Mouse (Mus musculus) heart, embryonic 14.5 days (tissue): Measurements from ENCODE around the gene Rab11fip3. TPM values are rescaled to one million over a fixed set of nuclear protein-coding genes. Genes with fewer than 3 reads are reported as not detected.

Experiments used
- ATAC-seq: fragments of 200-750 bp; cut with Nextera tagmentation; 2 replicates; pipeline ENCODE4 v1.8.0; 2017; ENCODE audit warnings: low read depth, moderate TSS enrichment; ENCODE audit not compliant: insufficient number of reproducible peaks, insufficient read depth, low FRiP score
- H3K27ac ChIP-seq, 2 experiments: fragments of 200-500 bp in 1 of 2; fragments of 300-500 bp in 1 of 2; sonication (generic) in 1 of 2; replicated peaks in 1 of 2; 2 replicates each; pipeline ENCODE4 v1.5.1; 2012 to 2014; ENCODE audit warnings: low read depth in 2 of 2, low read length in 2 of 2, control low read depth in 1 of 2, mild to moderate bottlenecking in 1 of 2, mixed read lengths in 1 of 2; ENCODE audit not compliant: control insufficient read depth in 1 of 2, insufficient read depth in 1 of 2
- H3K27me3 ChIP-seq: fragments of 300-500 bp; sonication (generic); 2 replicates; pipeline ENCODE4 v1.6.1; 2014; ENCODE audit warnings: mild to moderate bottlenecking, low read length, control low read depth; ENCODE audit not compliant: control insufficient read depth, insufficient read depth
- H3K36me3 ChIP-seq: fragments of 300-500 bp; sonication (generic); 2 replicates; pipeline ENCODE4 v1.6.1; 2014; ENCODE audit warnings: mild to moderate bottlenecking, control low read depth, low read length, mixed read lengths; ENCODE audit not compliant: control insufficient read depth, insufficient read depth
- H3K4me1 ChIP-seq, 2 experiments: fragments of 200-500 bp in 1 of 2; fragments of 300-500 bp in 1 of 2; sonication (generic) in 1 of 2; 2 replicates each; pipeline ENCODE4 v1.6.1; 2012 to 2014; ENCODE audit warnings: low read length in 2 of 2, control low read depth in 1 of 2, mixed read lengths in 1 of 2; ENCODE audit not compliant: control insufficient read depth in 2 of 2, insufficient read depth in 2 of 2
- H3K4me2 ChIP-seq: fragments of 300-500 bp; sonication (generic); 2 replicates; pipeline ENCODE4 v1.6.1; 2014; ENCODE audit warnings: mild to moderate bottlenecking, low read length
- H3K4me3 ChIP-seq, 2 experiments: fragments of 200-500 bp in 1 of 2; fragments of 300-500 bp in 1 of 2; sonication (generic) in 1 of 2; 2 replicates each; pipeline ENCODE4 v1.5.1; 2012 to 2014; ENCODE audit warnings: low read length in 2 of 2, mild to moderate bottlenecking in 2 of 2, control low read depth in 1 of 2, low read depth in 1 of 2, moderate library complexity in 1 of 2; ENCODE audit not compliant: control insufficient read depth in 1 of 2, insufficient read depth in 1 of 2
- H3K9ac ChIP-seq: fragments of 300-500 bp; sonication (generic); 2 replicates; pipeline ENCODE4 v1.6.1; 2014; ENCODE audit warnings: mild to moderate bottlenecking, low read length
- H3K9me3 ChIP-seq: fragments of 300-500 bp; sonication (generic); 2 replicates; pipeline ENCODE4 v1.6.1; 2016; ENCODE audit warnings: low read length, control low read depth; ENCODE audit not compliant: control insufficient read depth
- WGBS: fragments of 180-500 bp; shearing (Covaris S2); extraction: QIAGEN DNeasy Blood & Tissue Kit; methylation state at CpG from one replicate; pipeline ENCODE4 v1.1.7; 2014; 5-methylcytosine and 5-hydroxymethylcytosine counted together
- polyA plus RNA-seq: library from polyadenylated mRNA; unstranded; fragments of >200 nt; fragmentation: Nextera tagmentation; extraction: Ambion mirVana; gene quantifications from 2 replicates; pipeline ENCODE4 v1.2.1, GENCODE M21; 2014

Gene Rab11fip3
- polyA plus RNA-seq, 1 experiment from 2014 or later: 12.8 TPM

GRCm38 (mm10) chr17:25954671-25955070 lies 114.7 kb downstream of the Rab11fip3 start:
- ATAC-seq: no peak
- Histone ChIP-seq H3K9me3 (no peaks in the 10 kb centered on the region), H3K36me3 (peaks cover 23% of the 10 kb centered on the region), H3K4me1 (peaks cover 5 to 13% of the 10 kb centered on the region in 2 experiments; a peak in 3 of 4 replicates), H3K4me3 (no peak overlapping the region), H3K9ac (no peak overlapping the region), H3K4me2 (no peak overlapping the region), H3K27me3 (peaks cover 44% of the 10 kb centered on the region), H3K27ac (no peak overlapping the region)
- whole genome bisulfite sequencing: 87% methylated on average over 1 of the region's 2 CpGs

DNA sequence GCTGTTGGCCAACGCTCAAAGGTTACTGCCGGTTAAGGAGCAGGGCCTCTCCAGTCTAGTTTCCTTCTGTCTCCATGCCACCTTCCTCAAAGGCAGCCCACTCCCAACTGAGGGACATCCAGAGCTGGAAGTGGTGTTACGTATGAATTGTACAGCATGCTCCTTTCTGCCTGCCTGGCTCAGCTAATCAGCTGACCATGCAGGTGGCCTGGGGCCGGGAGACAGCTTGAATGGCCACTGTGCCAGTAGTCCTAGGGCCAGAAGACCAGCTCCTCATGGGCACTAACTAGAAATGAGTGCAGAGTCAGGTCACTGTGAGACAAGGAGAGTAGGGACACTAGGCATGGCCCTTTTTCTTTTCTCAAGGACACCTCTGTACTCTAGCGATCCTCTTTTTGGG lies 116.2 kb downstream of the Rab11fip3 start:
- H3K27me3 ChIP-seq: peaks cover 46% of the 10 kb centered on the region
- no peak overlapping the region for H3K27ac ChIP-seq
- peaks cover 5 to 13% of the 10 kb centered on the region in 2 experiments; a peak in 3 of 4 replicates for H3K4me1 ChIP-seq
- no peak overlapping the region for H3K4me3 ChIP-seq
- ATAC-seq: no peak
- H3K9me3 ChIP-seq: no peaks in the 10 kb centered on the region
- no peak overlapping the region for H3K4me2 ChIP-seq
- peaks cover 9% of the 10 kb centered on the region; the same call in 1 of the 2 replicates for H3K36me3 ChIP-seq
- 82% methylated on average over 5 of the region's 5 CpGs for WGBS
- H3K9ac ChIP-seq: no peak overlapping the region

GRCm38 (mm10) chr17:25951803-25952623 lies 117.3 kb downstream of the Rab11fip3 start, which contains the start of gene A930017K11Rik:
A930017K11Rik (minus strand) TSS chr17:25952565.
- ATAC-seq: no peak
- Histone ChIP-seq H3K36me3 (no peaks in the 10 kb centered on the region), H3K27me3 (peaks cover 46% of the 10 kb centered on the region), H3K9ac (peak within 1 kb of the TSS; percentile 56), H3K4me3 (peak within 1 kb of the TSS; percentile 36 to 47), H3K4me2 (peak within 1 kb of the TSS; percentile 81), H3K9me3 (no peaks in the 10 kb centered on the region), H3K4me1 (peaks cover 5 to 13% of the 10 kb centered on the region in 2 experiments; a peak in 3 of 4 replicates), H3K27ac (no peak within 1 kb of the TSS)
- 1% methylated on average over 58 of the region's 58 CpGs for WGBS

- H3K27me3 ChIP-seq: peaks cover 46% of the 10 kb centered on the region
- no peak for ATAC-seq
- H3K36me3 ChIP-seq: no peaks in the 10 kb centered on the region
- 1% methylated on average over 33 of the region's 33 CpGs for WGBS
- peaks cover 5 to 13% of the 10 kb centered on the region in 2 experiments; a peak in 3 of 4 replicates for H3K4me1 ChIP-seq
- H3K4me3 ChIP-seq: peak overlapping the region; percentile 36 to 47
- H3K9ac ChIP-seq: peak overlapping the region; percentile 56
- no peaks in the 10 kb centered on the region for H3K9me3 ChIP-seq
- H3K27ac ChIP-seq: no peak overlapping the region
- H3K4me2 ChIP-seq: peak overlapping the region; percentile 81
Observed at GRCm38 (mm10) chr17:25951225-25951802, 118.0 kb downstream of the Rab11fip3 start.

GRCm38 (mm10) chr17:25950706-25951105 lies 118.6 kb downstream of the Rab11fip3 start:
- Histone ChIP-seq H3K9me3 (no peaks in the 10 kb centered on the region), H3K36me3 (no peaks in the 10 kb centered on the region), H3K27me3 (peaks cover 46% of the 10 kb centered on the region), H3K4me1 (peaks cover 5 to 13% of the 10 kb centered on the region in 2 experiments; a peak in 3 of 4 replicates), H3K4me3 (no peak overlapping the region), H3K4me2 (no peak overlapping the region), H3K27ac (no peak overlapping the region), H3K9ac (no peak overlapping the region)
- no CpG with 5 or more reads among the region's 3 CpGs for WGBS
- ATAC-seq: no peak

- Histone ChIP-seq H3K27me3 (peaks cover 46% of the 10 kb centered on the region), H3K4me2 (no peak overlapping the region), H3K36me3 (no peaks in the 10 kb centered on the region), H3K9ac (no peak overlapping the region), H3K4me3 (no peak overlapping the region), H3K4me1 (peaks cover 5 to 13% of the 10 kb centered on the region in 2 experiments; a peak in 3 of 4 replicates), H3K9me3 (no peaks in the 10 kb centered on the region), H3K27ac (no peak overlapping the region)
- WGBS: 80% methylated on average over 5 of the region's 5 CpGs
- ATAC-seq: no peak
Observed at GRCm38 (mm10) chr17:25949981-25950380, 119.4 kb downstream of the Rab11fip3 start.

DNA sequence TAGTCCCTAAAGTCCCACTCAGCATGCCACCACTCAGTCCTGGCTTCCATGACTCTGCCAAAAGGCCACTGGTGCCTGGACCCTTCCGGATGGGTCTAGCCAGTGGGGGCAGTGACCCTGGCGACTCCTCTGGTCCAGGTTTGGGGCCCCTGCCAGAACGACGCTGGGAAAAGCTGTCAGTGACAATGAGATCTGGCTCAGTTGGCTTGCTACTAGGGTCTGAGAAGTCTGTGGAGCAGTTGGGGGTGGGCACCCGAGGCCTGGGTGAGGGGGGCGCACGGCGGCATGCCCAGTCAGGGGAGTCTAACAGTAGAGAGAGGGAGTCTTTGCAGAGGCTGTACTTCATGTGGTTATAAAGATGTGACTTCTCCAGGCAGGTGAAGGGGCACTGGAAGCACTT lies 121.3 kb downstream of the Rab11fip3 start:
- Histone ChIP-seq H3K9me3 (no peaks in the 10 kb centered on the region), H3K4me3 (no peak overlapping the region), H3K4me2 (no peak overlapping the region), H3K27ac (no peak overlapping the region), H3K9ac (no peak overlapping the region), H3K27me3 (peaks cover 36% of the 10 kb centered on the region), H3K36me3 (no peaks in the 10 kb centered on the region), H3K4me1 (peaks cover 5 to 13% of the 10 kb centered on the region in 2 experiments; a peak in 3 of 4 replicates)
- ATAC-seq: no peak
- 74% methylated on average over 8 of the region's 8 CpGs for WGBS
